Mouse (Mus musculus) heart, embryonic 15.5 days (tissue): ENCODE data around the gene Dgcr8. TPM values are rescaled to one million over a fixed set of nuclear protein-coding genes. Genes with fewer than 3 reads are reported as not detected.
"Not testable (repeated sequence)": the region's sequence is repeated elsewhere in the genome, so short reads cannot be mapped to it uniquely, and the experiment has no call there.

ENCODE experiments used
- ATAC-seq: fragments of 200-750 bp; cut with Nextera tagmentation; replicated peaks from 2 replicates; pipeline ENCODE4 v1.8.0; 2017; ENCODE audit warnings: low read depth, moderate TSS enrichment; ENCODE audit not compliant: insufficient number of reproducible peaks, insufficient read depth, low FRiP score
- H3K27ac ChIP-seq: fragments of 300-500 bp; sonication (generic); 2 replicates; pipeline ENCODE4 v1.5.1; 2015; ENCODE audit warnings: mild to moderate bottlenecking, inconsistent platforms
- H3K27me3 ChIP-seq: fragments of 300-500 bp; sonication (generic); 2 replicates; pipeline ENCODE4 v1.6.1; 2015; ENCODE audit warnings: inconsistent platforms
- H3K36me3 ChIP-seq: fragments of 300-500 bp; sonication (generic); 2 replicates; pipeline ENCODE4 v1.6.1; 2015; ENCODE audit warnings: mild to moderate bottlenecking, inconsistent platforms
- H3K4me1 ChIP-seq: fragments of 300-500 bp; sonication (generic); replicated peaks from 2 replicates; pipeline ENCODE4 v1.6.1; 2015; ENCODE audit warnings: inconsistent platforms
- H3K4me2 ChIP-seq: fragments of 300-500 bp; sonication (generic); 2 replicates; pipeline ENCODE4 v1.6.1; 2015; ENCODE audit warnings: inconsistent platforms, mild to moderate bottlenecking, moderate library complexity
- H3K4me3 ChIP-seq: fragments of 300-500 bp; sonication (generic); 2 replicates; pipeline ENCODE4 v1.5.1; 2015; ENCODE audit warnings: mild to moderate bottlenecking, inconsistent platforms
- H3K9ac ChIP-seq: fragments of 300-500 bp; sonication (generic); 2 replicates; pipeline ENCODE4 v1.6.1; 2015; ENCODE audit warnings: mild to moderate bottlenecking, inconsistent platforms
- H3K9me3 ChIP-seq: fragments of 300-500 bp; sonication (generic); replicated peaks from 2 replicates; pipeline ENCODE4 v1.6.1; 2016; ENCODE audit warnings: inconsistent platforms
- WGBS: fragments of 180-500 bp; shearing (Covaris S2); methylation state at CpG from one replicate; pipeline ENCODE4 v1.1.7; 2015; ENCODE audit warnings: mixed read lengths; 5-methylcytosine and 5-hydroxymethylcytosine counted together
- polyA plus RNA-seq: library from polyadenylated mRNA; unstranded; fragments of >200 nt; fragmentation: Nextera tagmentation; extraction: Ambion mirVana; gene quantifications from 2 replicates; pipeline ENCODE4 v1.2.1, GENCODE M21; 2015

Gene Dgcr8
- polyA plus RNA-seq, 1 experiment from 2014 or later = 15.8 TPM

DNA sequence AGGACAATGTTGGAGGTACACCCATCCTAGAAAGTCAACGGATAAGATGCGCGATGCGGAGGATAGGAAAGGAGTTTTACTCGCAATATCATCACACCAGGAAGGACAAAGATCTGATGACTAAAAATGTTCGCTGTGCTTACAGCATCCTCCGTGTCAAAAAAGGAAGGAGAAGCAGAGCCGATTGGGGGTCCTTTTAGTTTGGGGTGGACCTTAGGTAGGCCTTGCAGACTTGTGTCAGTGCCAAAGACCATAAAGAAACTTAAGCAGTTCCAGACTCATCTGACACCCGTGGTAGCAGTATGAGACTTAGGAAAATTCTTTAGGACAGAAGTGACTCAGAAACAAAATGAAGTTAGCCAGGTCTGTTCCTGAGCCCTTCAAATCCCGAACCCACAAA is 568 bp upstream of the Dgcr8 start:
- 3% methylated on average over 10 of the region's 10 CpGs for WGBS
- not testable (repeated sequence) for H3K27me3 ChIP-seq, H3K36me3 ChIP-seq, ATAC-seq, H3K9me3 ChIP-seq
- Histone ChIP-seq H3K9ac (peak overlapping the region; percentile 36; the same call in 1 of the 2 replicates), H3K4me2 (peak overlapping the region; percentile 55), H3K27ac (peak overlapping the region; percentile 62), H3K4me3 (peak overlapping the region; percentile 95), H3K4me1 (peaks cover 34% of the 10 kb centered on the region)

DNA sequence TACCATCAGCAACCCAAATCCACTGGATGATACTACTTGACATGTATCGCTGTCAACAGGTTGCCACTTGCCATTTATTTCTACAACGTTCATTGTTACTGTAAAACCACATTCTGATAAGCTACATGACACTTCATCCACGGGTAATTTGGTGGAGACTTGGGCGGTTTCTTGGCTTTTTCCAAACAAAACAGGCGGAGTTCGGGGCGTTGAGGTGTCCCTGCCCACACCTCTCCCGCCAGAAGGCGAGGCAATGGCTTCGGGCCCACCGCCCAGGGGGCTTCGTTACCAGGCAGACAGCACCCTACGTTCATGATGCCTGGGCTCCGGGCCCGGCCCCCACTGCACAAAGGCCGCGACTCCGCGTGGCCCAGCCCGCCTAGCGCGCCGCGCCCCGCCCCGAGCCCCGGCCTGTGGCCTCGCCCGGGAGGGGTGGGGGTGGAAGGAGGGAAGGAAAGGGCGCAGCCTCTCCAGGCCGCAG is 425 bp downstream of the Dgcr8 start:
- Histone ChIP-seq H3K4me1 (peaks cover 34% of the 10 kb centered on the region), H3K27me3 (no peaks in the 10 kb centered on the region), H3K9me3 (no peaks in the 10 kb centered on the region), H3K4me3 (peak overlapping the region; percentile 95), H3K27ac (peak overlapping the region; percentile 95), H3K36me3 (peaks cover 13% of the 10 kb centered on the region), H3K4me2 (peak overlapping the region; percentile 82), H3K9ac (peak overlapping the region; percentile 99)
- peak; percentile 88 for ATAC-seq
- 0% methylated on average over 23 of the region's 31 CpGs for WGBS

DNA sequence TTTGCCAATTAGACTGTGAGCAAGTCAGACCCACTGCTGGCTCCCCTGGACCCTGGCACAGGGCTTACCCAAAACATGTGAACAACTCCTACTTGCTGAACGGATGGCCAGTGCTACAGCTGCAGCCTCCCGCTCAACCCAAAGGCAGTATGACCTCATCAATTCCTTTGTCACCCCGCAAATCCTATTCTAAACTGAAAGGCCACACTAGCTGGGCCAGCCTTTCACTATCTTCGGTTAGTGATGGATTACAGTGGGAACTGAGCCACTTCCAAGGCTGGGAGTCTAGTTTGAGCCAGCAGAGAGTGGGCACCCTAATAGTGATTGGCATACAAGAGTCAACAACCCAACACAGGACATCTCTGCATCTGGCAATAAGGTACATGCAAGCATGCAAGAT is 880 bp downstream of the Dgcr8 start:
- no peaks in the 10 kb centered on the region for H3K9me3 ChIP-seq
- 2% methylated on average over 4 of the region's 4 CpGs for WGBS
- H3K4me2 ChIP-seq = peak overlapping the region; percentile 82
- no peak for ATAC-seq
- H3K27me3 ChIP-seq = no peaks in the 10 kb centered on the region
- peak overlapping the region; percentile 99 for H3K9ac ChIP-seq
- H3K4me3 ChIP-seq = peak overlapping the region; percentile 95
- H3K4me1 ChIP-seq = peaks cover 34% of the 10 kb centered on the region
- peaks cover 18% of the 10 kb centered on the region for H3K36me3 ChIP-seq
- H3K27ac ChIP-seq = peak overlapping the region; percentile 95

DNA sequence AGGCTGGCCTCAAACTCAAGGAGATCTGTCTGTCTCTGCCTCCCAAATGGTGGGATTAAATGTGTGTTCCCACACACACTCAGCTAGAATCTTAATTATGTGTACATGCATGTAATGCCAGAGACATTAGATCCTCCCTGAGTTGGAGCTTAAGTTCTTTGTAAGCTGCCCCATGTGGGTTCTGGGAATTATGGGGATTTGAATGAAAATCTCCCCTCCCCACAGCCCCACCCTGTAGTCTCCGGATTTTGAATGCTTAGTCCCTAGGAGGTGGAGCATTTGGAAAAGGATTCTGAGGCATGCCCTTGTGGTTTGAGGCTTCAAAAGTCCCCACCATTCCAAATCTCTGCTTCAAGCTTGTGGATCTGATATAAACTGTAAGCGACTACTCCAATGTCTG is 13.9 kb downstream of the Dgcr8 start:
- 85% methylated on average over 2 of the region's 2 CpGs for WGBS
- Histone ChIP-seq H3K36me3 (peaks cover 92% of the 10 kb centered on the region), H3K9ac (no peak overlapping the region), H3K4me1 (no peaks in the 10 kb centered on the region), H3K27me3 (no peaks in the 10 kb centered on the region), H3K4me3 (no peak overlapping the region), H3K9me3 (no peaks in the 10 kb centered on the region), H3K27ac (no peak overlapping the region), H3K4me2 (no peak overlapping the region)
- ATAC-seq = no peak

DNA sequence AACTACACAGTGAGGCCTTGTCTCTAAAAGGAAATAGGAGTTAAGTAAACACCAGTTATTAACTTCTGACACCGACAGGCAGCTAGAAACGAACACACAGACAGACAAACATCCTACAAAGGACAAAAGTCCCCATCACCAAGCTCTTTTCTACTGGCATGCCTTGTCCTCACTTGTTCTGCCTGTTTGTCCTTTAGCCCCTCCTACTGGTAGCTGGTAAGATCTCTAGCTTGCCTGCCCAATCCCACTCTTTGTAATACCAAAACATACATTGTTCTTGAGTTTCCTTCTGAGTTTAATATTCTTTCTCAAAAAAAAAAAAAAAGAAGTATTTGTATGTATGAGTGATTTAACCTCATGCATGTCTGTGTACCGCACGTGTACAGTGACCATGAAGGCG is 20.9 kb downstream of the Dgcr8 start:
- Histone ChIP-seq H3K27me3 (no peaks in the 10 kb centered on the region), H3K4me3 (no peak overlapping the region), H3K27ac (no peak overlapping the region), H3K9me3 (no peaks in the 10 kb centered on the region), H3K4me1 (no peaks in the 10 kb centered on the region), H3K4me2 (no peak overlapping the region), H3K36me3 (peaks cover 89% of the 10 kb centered on the region), H3K9ac (no peak overlapping the region)
- WGBS = 87% methylated on average over 5 of the region's 5 CpGs
- no peak for ATAC-seq

DNA sequence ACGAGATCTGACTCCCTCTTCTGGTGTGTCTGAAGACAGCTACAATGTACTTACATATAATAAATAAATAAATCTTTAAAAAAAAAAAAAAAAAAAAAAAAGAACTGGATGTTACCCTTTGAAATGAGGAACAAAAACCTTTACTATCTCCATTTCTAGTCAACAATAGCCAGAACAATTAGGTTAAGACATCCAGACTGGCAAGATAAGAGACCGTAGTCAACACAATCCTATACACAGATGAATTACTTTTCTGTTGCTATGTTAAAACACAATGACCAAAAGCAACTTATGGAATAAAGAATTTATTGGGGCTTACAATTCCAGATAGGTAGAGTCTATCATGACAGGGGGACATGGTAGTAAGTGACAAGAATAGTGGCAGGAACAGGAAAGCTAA is 24.0 kb downstream of the Dgcr8 start:
- Histone ChIP-seq H3K9me3 (no peaks in the 10 kb centered on the region), H3K27me3 (no peaks in the 10 kb centered on the region), H3K9ac (no peak overlapping the region), H3K4me2 (no peak overlapping the region), H3K36me3 (peaks cover 85% of the 10 kb centered on the region), H3K4me3 (no peak overlapping the region), H3K4me1 (no peaks in the 10 kb centered on the region), H3K27ac (no peak overlapping the region)
- no peak for ATAC-seq
- 79% methylated on average over 2 of the region's 2 CpGs for WGBS

DNA sequence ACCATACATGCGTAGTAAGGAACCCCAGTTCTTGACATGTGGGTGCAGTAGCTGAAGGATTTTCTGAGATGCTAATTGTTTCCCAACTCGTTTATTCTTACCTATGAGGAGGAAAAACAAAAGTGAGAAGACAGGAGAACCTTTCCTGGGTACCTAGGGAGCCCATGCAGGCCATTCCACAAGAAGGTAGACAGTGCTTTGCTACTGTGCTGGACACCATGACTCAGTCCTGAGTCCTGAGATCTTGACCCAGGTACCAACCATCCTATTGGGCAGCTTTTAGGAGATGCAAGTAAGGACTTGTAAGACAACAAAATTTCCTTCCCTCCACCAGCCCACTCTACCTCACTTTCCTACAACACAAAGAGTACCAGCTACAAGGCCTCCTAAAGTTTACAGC is 30.8 kb downstream of the Dgcr8 start, which contains the start of gene Gm49776:
TSS of gene Gm49776 (minus strand) at position 101 of the 400 bp plus-strand sequence.
- 90% methylated on average over 2 of the region's 2 CpGs for WGBS
- peaks cover 93% of the 10 kb centered on the region for H3K36me3 ChIP-seq
- H3K27me3 ChIP-seq = no peaks in the 10 kb centered on the region
- H3K4me2 ChIP-seq = no peak within 1 kb of the TSS
- H3K27ac ChIP-seq = no peak within 1 kb of the TSS
- H3K4me3 ChIP-seq = no peak within 1 kb of the TSS
- no peaks in the 10 kb centered on the region for H3K4me1 ChIP-seq
- H3K9me3 ChIP-seq = no peaks in the 10 kb centered on the region
- H3K9ac ChIP-seq = no peak within 1 kb of the TSS
- no peak for ATAC-seq

DNA sequence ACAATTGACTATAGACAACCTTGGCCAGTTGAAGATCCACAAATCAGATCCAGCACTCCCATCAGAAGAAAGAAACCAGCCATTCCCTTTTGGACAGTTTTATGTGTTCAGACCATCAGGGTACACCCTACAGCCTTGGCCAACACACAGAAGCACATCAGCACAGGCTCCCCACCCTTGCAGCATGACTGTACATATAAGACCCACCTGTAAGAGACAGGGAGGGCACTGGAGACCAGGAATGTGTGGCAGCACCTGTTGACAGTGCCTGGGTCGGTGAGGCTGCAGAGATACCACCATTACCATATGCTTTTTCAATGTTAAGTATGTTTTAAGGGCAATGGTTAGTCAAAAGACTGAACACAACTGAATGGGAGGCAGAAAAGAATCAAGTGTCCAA is 35.2 kb downstream of the Dgcr8 start:
- peaks cover 24% of the 10 kb centered on the region for H3K4me1 ChIP-seq
- peaks cover 81% of the 10 kb centered on the region for H3K36me3 ChIP-seq
- no peak for ATAC-seq
- H3K9ac ChIP-seq = no peak overlapping the region
- no peak overlapping the region for H3K4me3 ChIP-seq
- H3K27me3 ChIP-seq = no peaks in the 10 kb centered on the region
- 80% methylated on average over 1 of the region's 1 CpGs for WGBS
- H3K27ac ChIP-seq = no peak overlapping the region
- no peak overlapping the region for H3K4me2 ChIP-seq
- H3K9me3 ChIP-seq = no peaks in the 10 kb centered on the region

DNA sequence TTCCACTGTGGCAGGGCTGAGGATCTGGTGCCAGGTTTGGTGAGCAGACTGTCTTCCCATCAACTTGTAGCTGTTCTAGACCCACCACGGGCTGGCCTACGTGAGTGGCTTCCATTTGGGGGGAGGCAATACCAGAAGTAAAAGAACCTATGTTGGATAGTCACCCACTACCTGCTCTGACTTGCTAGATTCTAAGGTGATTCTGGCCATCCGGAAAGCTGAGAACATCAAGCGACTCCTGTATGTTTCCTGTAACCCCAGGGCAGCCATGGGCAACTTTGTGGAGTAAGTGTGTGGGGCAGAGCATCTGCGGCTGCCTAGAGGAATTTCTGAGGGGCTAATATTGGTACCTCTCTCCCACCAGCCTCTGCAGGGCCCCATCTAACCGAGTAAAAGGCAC is 36.3 kb downstream of the Dgcr8 start:
- Histone ChIP-seq H3K9me3 (no peaks in the 10 kb centered on the region), H3K27me3 (no peaks in the 10 kb centered on the region), H3K27ac (no peak overlapping the region), H3K9ac (no peak overlapping the region), H3K4me1 (peaks cover 24% of the 10 kb centered on the region), H3K36me3 (peaks cover 71% of the 10 kb centered on the region), H3K4me3 (no peak overlapping the region), H3K4me2 (no peak overlapping the region)
- no peak for ATAC-seq
- 81% methylated on average over 6 of the region's 6 CpGs for WGBS

DNA sequence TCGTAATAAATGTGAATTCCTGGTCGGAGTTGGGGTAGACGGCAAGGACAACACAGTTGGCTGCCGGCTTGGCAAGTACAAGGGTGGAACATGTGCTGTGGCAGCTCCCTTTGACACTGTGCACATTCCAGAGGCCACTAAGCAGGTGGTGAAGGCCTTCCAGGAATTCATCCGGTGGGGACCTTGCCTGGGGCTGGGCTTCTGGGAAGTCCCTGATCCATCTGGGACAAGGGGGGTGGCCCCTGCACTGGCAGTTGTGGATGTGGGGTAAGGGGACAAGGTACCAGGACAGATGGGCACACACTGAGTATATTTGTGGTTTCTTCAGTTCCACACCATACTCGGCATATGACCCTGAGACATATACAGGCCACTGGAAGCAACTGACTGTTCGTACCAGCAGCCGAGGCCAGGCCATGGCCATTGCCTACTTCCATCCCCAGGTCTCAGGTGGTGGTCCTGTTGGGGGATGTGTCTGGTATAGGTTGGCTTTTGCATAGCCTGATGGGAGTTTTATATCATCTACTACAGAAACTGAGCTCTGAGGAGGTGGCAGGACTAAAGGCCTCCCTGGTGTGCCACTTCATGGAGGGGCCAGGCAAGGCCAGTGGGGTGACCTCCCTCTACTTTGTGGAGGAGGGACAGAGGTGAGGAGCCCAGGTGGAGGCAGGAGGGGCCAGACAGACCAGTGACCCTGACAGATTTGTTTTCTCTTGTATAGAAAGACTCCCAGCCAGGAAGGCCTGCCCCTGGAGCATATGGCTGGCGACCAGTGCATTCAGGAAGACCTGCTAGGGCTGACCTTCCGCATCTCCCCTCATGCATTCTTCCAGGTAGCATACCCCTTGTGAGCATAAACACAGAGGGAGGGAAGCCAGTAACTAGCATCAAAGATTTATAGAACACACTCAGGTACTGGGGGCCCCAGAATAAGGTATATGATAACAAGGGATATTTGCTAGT is 37.9 kb downstream of the Dgcr8 start:
- Histone ChIP-seq H3K27me3 (no peaks in the 10 kb centered on the region), H3K4me1 (peaks cover 34% of the 10 kb centered on the region), H3K4me2 (peak overlapping the region; percentile 89), H3K4me3 (no peak overlapping the region), H3K36me3 (peaks cover 64% of the 10 kb centered on the region), H3K9me3 (no peaks in the 10 kb centered on the region), H3K27ac (peak overlapping the region; percentile 13; the same call in 1 of the 2 replicates), H3K9ac (peak overlapping the region; percentile 86; the same call in 1 of the 2 replicates)
- no peak for ATAC-seq
- 54% methylated on average over 10 of the region's 10 CpGs for WGBS

DNA sequence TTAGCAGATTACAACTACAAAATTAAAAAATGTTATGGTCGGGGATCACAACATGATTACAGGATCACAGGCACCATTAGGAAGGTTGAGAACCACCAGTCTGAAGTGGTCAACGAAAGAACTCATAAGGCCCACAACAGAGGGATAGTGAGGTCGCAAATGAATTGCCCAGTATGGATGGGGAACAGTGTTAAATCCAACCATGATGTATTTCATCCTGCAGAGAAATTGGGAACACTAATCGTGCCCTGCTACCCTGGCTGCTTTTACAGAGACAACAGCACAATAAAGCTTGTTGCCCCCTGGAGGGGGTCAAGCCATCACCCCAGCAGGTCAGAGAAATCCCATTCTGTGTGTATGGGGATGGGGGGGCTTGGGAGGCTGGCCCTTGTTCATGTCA is 38.8 kb downstream of the Dgcr8 start:
- peak overlapping the region; percentile 93; the same call in 1 of the 2 replicates for H3K27ac ChIP-seq
- no peaks in the 10 kb centered on the region for H3K27me3 ChIP-seq
- H3K36me3 ChIP-seq = peaks cover 63% of the 10 kb centered on the region
- H3K9me3 ChIP-seq = no peaks in the 10 kb centered on the region
- H3K9ac ChIP-seq = peak overlapping the region; percentile 86
- ATAC-seq = no peak
- H3K4me2 ChIP-seq = peak overlapping the region; percentile 89
- peak overlapping the region; percentile 96 for H3K4me3 ChIP-seq
- H3K4me1 ChIP-seq = peaks cover 34% of the 10 kb centered on the region
- WGBS = 60% methylated on average over 4 of the region's 4 CpGs
